Mouse (Mus musculus): Measurements from ENCODE around the gene Cep57. TPM values are rescaled to one million over a fixed set of nuclear protein-coding genes. Genes with fewer than 3 reads are reported as not detected.

Cep57 gene
- 41.2 and 43.5 TPM in 2 replicates for polyA plus RNA-seq (2015; fragmentation: Nextera tagmentation; extraction: Ambion mirVana)

DNA sequence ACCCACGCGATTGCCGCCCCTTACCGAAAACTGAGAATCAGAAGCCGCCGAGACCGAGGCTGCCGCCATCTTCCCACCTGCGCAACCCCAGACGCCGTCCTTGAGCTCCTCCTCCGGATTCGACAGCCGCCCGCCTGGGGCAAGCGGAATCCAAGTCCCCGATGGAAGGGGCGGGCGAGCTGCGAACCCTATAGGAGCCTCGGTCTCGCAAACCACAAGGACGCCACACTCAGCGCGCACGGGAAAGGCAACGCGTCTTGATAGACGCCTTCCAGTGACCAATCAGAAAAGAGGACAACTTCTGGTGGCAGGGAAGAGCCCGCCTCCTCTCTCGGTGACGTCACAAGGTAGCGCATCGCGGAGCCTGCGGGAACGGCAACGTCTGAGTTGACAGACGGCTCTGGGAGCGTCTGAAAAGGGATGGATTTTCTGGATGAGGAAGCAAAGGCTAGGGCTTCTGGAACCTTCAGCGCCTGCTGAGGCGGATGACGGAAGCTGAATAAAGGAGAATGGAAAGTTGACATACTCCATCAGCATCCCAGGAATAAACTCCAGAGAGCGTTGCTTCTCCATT lies at the start of gene Cep57:
Gene Cep57 (minus strand): TSS at position 276 of the 574 bp plus-strand sequence.
- WGBS: under 1% methylated on average over 44 of the region's 44 CpGs
- no peaks in the 10 kb centered on the region for H3K27me3 ChIP-seq (ENCODE audit: control insufficient read depth, insufficient read depth, low read length)
- H3K27ac ChIP-seq (ENCODE audit: low read length): peak within 1 kb of the TSS; percentile 99
- peak within 1 kb of the TSS; percentile 94 for H3K9ac ChIP-seq (ENCODE audit: low read length)
- H3K9me3 ChIP-seq (replicated peaks; ENCODE audit: control insufficient read depth, low read length): no peaks in the 10 kb centered on the region
- peak; percentile 93 for ATAC-seq (ENCODE audit: insufficient read depth, low FRiP score)
- H3K4me1 ChIP-seq (ENCODE audit: control insufficient read depth, insufficient read depth, low read length): peaks cover 13% of the 10 kb centered on the region
- H3K36me3 ChIP-seq (ENCODE audit: control insufficient read depth, insufficient read depth, low read length): peaks cover 10% of the 10 kb centered on the region; the same call in 1 of the 2 replicates
- peak within 1 kb of the TSS; percentile 90 for H3K4me2 ChIP-seq (ENCODE audit: low read depth, low read length)
- peak within 1 kb of the TSS; percentile 87 for H3K4me3 ChIP-seq (replicated peaks; ENCODE audit: low read length)

DNA sequence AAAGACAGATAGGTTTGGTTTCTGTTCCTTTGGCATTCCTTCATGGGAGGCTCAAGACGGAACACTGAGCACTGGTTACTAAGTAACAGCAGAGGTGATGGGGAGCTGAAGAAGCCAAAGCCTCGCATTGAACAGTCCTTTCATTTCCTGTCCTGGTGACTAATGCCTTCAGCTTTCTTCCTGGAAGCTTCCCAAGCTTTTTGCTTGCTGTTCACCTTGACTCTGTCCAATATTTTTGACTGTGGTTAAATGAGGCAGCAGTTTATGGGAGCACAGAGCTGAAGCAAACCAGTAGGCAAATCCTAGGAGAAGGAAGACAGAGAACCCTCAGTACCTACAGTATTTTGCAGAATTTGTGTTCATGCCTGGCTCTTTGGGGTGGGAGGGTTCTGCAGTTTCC lies 48.4 kb upstream of the Cep57 start:
- 33% methylated on average over 2 of the region's 2 CpGs for WGBS
- H3K4me3 ChIP-seq (replicated peaks; ENCODE audit: low read length): no peak overlapping the region

DNA sequence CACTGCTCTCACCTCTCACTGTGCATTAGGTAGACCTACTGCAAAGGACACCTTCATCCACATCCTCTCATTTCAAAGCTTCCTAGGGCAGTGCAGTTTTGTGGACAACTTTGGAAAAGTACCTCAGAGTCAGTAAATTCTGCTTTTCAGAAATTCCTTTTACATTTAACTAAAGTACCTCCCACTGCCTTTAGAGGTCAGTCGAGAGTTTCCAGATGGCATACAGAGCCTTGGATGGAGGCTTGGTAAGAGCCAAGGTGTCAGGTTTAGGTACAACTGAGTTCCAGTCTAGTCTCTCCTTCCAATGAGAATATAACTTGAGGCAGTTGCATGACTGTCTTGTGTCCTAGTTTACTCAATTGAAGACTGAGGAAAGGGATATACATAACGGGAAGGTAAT lies 47.5 kb upstream of the Cep57 start:
- ATAC-seq (ENCODE audit: insufficient read depth, low FRiP score): no peak
- Histone ChIP-seq H3K4me2 (ENCODE audit: low read depth, low read length) (no peak overlapping the region), H3K27ac (ENCODE audit: low read length) (no peak overlapping the region), H3K9me3 (replicated peaks; ENCODE audit: control insufficient read depth, low read length) (no peaks in the 10 kb centered on the region), H3K36me3 (ENCODE audit: control insufficient read depth, insufficient read depth, low read length) (no peaks in the 10 kb centered on the region), H3K4me3 (replicated peaks; ENCODE audit: low read length) (no peak overlapping the region), H3K9ac (ENCODE audit: low read length) (no peak overlapping the region), H3K27me3 (ENCODE audit: control insufficient read depth, insufficient read depth, low read length) (no peaks in the 10 kb centered on the region), H3K4me1 (ENCODE audit: control insufficient read depth, insufficient read depth, low read length) (no peaks in the 10 kb centered on the region)
- 41% methylated on average over 2 of the region's 2 CpGs for WGBS

More for the DNA sequence above, 48.4 kb upstream of the Cep57 start:
- no peak overlapping the region for H3K4me2 ChIP-seq (ENCODE audit: low read depth, low read length)
- ATAC-seq (ENCODE audit: insufficient read depth, low FRiP score): no peak
- H3K36me3 ChIP-seq (ENCODE audit: control insufficient read depth, insufficient read depth, low read length): no peaks in the 10 kb centered on the region
- no peak overlapping the region for H3K27ac ChIP-seq (ENCODE audit: low read length)
- H3K27me3 ChIP-seq (ENCODE audit: control insufficient read depth, insufficient read depth, low read length): no peaks in the 10 kb centered on the region
- no peaks in the 10 kb centered on the region for H3K4me1 ChIP-seq (ENCODE audit: control insufficient read depth, insufficient read depth, low read length)
- no peak overlapping the region for H3K9ac ChIP-seq (ENCODE audit: low read length)
- H3K9me3 ChIP-seq (replicated peaks; ENCODE audit: control insufficient read depth, low read length): no peaks in the 10 kb centered on the region

DNA sequence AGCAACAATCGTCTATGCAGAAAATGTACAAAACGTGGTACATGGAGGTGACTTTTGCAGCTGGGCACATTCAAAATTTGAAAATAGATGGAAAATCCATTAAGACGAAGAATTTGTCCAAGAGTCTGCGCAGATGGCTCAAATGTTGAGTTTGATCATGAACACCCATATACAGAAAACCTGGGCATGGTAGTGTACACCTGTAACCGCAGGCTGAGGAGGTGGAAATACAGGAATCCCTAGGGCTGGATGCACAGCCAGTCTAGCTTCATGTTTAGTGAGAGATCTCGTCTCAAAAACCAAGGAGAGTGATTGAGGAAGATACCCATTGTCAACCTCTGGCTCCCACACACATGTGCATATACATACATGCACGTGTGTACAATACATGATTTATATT lies 44.7 kb upstream of the Cep57 start:
- no peak overlapping the region for H3K9ac ChIP-seq (ENCODE audit: low read length)
- H3K4me2 ChIP-seq (ENCODE audit: low read depth, low read length): no peak overlapping the region
- H3K9me3 ChIP-seq (replicated peaks; ENCODE audit: control insufficient read depth, low read length): no peaks in the 10 kb centered on the region
- H3K4me3 ChIP-seq (replicated peaks; ENCODE audit: low read length): no peak overlapping the region
- WGBS: 83% methylated on average over 7 of the region's 7 CpGs
- H3K4me1 ChIP-seq (ENCODE audit: control insufficient read depth, insufficient read depth, low read length): no peaks in the 10 kb centered on the region
- no peak for ATAC-seq (ENCODE audit: insufficient read depth, low FRiP score)
- H3K27me3 ChIP-seq (ENCODE audit: control insufficient read depth, insufficient read depth, low read length): no peaks in the 10 kb centered on the region
- no peaks in the 10 kb centered on the region for H3K36me3 ChIP-seq (ENCODE audit: control insufficient read depth, insufficient read depth, low read length)
- H3K27ac ChIP-seq (ENCODE audit: low read length): no peak overlapping the region

DNA sequence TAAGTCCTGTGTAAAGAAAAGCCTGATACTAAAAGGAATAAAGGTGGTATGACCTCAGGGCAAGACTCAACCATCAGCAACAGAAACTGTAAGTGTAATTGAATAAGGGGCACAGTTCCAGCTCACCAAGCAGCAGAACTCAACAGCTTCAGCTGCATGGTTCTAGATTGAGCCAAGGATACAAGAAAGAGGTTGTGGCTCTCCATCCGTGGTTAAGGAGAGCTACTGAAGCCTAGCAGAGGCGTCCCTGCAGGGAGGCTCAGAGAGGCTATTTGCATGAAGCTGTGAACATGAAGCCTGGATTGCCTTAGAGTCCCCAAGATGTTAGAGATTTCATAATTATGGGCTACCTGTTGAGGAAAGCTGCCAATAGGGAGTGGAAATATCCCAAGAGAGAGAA lies 40.7 kb upstream of the Cep57 start:
- no peak overlapping the region for H3K4me2 ChIP-seq (ENCODE audit: low read depth, low read length)
- H3K27me3 ChIP-seq (ENCODE audit: control insufficient read depth, insufficient read depth, low read length): no peaks in the 10 kb centered on the region
- no peak overlapping the region for H3K4me3 ChIP-seq (replicated peaks; ENCODE audit: low read length)
- 66% methylated on average over 2 of the region's 2 CpGs for WGBS
- ATAC-seq (ENCODE audit: insufficient read depth, low FRiP score): no peak
- no peaks in the 10 kb centered on the region for H3K4me1 ChIP-seq (ENCODE audit: control insufficient read depth, insufficient read depth, low read length)
- H3K36me3 ChIP-seq (ENCODE audit: control insufficient read depth, insufficient read depth, low read length): no peaks in the 10 kb centered on the region
- no peaks in the 10 kb centered on the region for H3K9me3 ChIP-seq (replicated peaks; ENCODE audit: control insufficient read depth, low read length)
- no peak overlapping the region for H3K9ac ChIP-seq (ENCODE audit: low read length)
- no peak overlapping the region for H3K27ac ChIP-seq (ENCODE audit: low read length)

DNA sequence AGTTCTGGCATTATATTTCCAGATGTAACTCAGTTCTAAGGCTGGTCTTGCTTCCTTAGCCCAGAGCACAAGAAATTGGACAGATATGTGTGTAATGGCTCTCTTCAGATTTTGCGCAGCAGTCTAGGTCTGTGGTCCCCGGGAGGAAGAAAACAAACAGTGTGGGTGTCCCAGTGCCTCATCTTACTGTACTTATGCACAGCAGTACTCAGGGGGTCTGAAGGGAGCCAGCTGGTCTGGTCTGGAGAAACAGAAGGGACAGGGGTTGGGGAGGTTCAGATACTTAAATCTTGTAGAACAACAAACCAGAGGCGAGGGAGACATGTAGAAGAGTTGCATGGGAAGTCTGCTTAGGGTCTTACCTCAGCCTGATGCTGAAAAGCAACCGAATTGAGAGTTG lies 29.9 kb upstream of the Cep57 start:
- Histone ChIP-seq H3K36me3 (ENCODE audit: control insufficient read depth, insufficient read depth, low read length) (no peaks in the 10 kb centered on the region), H3K4me1 (ENCODE audit: control insufficient read depth, insufficient read depth, low read length) (no peaks in the 10 kb centered on the region), H3K9me3 (replicated peaks; ENCODE audit: control insufficient read depth, low read length) (no peaks in the 10 kb centered on the region), H3K9ac (ENCODE audit: low read length) (no peak overlapping the region), H3K4me2 (ENCODE audit: low read depth, low read length) (no peak overlapping the region), H3K4me3 (replicated peaks; ENCODE audit: low read length) (no peak overlapping the region), H3K27ac (ENCODE audit: low read length) (no peak overlapping the region), H3K27me3 (ENCODE audit: control insufficient read depth, insufficient read depth, low read length) (no peaks in the 10 kb centered on the region)
- no peak for ATAC-seq (ENCODE audit: insufficient read depth, low FRiP score)
- WGBS: 54% methylated on average over 4 of the region's 4 CpGs

DNA sequence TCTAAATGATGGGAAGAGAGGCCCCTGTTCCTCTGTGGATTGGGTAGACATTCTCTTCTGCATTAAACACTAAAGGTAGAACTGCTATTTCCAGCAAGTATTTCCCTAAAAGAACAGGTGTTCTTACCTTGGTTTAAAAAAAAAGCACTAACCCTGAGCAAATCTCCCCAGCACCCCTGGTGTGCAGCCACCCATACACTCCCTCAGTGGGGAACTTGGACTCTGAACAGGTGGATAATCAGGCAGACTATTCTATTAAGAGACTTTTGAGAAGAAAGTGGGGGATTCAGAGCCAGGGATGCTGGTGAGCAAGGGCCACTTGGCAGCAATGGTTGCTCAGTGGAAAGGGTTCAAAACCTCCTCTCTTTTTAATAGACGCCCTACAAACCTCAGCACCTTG lies 29.3 kb upstream of the Cep57 start:
- no peaks in the 10 kb centered on the region for H3K36me3 ChIP-seq (ENCODE audit: control insufficient read depth, insufficient read depth, low read length)
- no peak for ATAC-seq (ENCODE audit: insufficient read depth, low FRiP score)
- WGBS: 76% methylated on average over 1 of the region's 1 CpGs
- H3K27ac ChIP-seq (ENCODE audit: low read length): no peak overlapping the region
- no peaks in the 10 kb centered on the region for H3K4me1 ChIP-seq (ENCODE audit: control insufficient read depth, insufficient read depth, low read length)
- no peaks in the 10 kb centered on the region for H3K9me3 ChIP-seq (replicated peaks; ENCODE audit: control insufficient read depth, low read length)
- no peaks in the 10 kb centered on the region for H3K27me3 ChIP-seq (ENCODE audit: control insufficient read depth, insufficient read depth, low read length)
- no peak overlapping the region for H3K4me2 ChIP-seq (ENCODE audit: low read depth, low read length)
- H3K4me3 ChIP-seq (replicated peaks; ENCODE audit: low read length): no peak overlapping the region
- H3K9ac ChIP-seq (ENCODE audit: low read length): no peak overlapping the region

DNA sequence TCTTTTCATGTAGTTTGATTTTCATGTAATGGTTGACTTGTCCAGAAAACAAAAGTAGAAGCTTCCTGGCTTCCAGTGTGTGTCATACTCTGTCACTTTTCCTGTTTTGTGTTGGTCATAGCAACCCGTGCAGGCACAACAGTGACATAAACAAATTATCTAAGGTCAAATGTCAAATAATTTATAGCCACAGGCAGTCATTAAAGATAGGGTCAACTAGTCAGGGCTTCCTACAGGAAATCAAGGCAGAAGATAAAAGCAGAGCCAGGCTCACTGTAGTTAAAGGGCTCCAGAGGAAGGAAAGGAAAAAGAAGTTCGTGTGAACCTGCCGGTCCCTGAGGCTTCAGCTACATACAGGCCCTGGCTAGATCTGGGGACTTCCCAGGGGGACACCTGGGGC lies 27.0 kb upstream of the Cep57 start:
- H3K4me2 ChIP-seq (ENCODE audit: low read depth, low read length): no peak overlapping the region
- no peaks in the 10 kb centered on the region for H3K4me1 ChIP-seq (ENCODE audit: control insufficient read depth, insufficient read depth, low read length)
- no peaks in the 10 kb centered on the region for H3K36me3 ChIP-seq (ENCODE audit: control insufficient read depth, insufficient read depth, low read length)
- H3K9me3 ChIP-seq (replicated peaks; ENCODE audit: control insufficient read depth, low read length): no peaks in the 10 kb centered on the region
- H3K27me3 ChIP-seq (ENCODE audit: control insufficient read depth, insufficient read depth, low read length): no peaks in the 10 kb centered on the region
- H3K27ac ChIP-seq (ENCODE audit: low read length): no peak overlapping the region
- ATAC-seq (ENCODE audit: insufficient read depth, low FRiP score): no peak
- WGBS: 58% methylated on average over 3 of the region's 3 CpGs
- no peak overlapping the region for H3K9ac ChIP-seq (ENCODE audit: low read length)
- H3K4me3 ChIP-seq (replicated peaks; ENCODE audit: low read length): no peak overlapping the region

DNA sequence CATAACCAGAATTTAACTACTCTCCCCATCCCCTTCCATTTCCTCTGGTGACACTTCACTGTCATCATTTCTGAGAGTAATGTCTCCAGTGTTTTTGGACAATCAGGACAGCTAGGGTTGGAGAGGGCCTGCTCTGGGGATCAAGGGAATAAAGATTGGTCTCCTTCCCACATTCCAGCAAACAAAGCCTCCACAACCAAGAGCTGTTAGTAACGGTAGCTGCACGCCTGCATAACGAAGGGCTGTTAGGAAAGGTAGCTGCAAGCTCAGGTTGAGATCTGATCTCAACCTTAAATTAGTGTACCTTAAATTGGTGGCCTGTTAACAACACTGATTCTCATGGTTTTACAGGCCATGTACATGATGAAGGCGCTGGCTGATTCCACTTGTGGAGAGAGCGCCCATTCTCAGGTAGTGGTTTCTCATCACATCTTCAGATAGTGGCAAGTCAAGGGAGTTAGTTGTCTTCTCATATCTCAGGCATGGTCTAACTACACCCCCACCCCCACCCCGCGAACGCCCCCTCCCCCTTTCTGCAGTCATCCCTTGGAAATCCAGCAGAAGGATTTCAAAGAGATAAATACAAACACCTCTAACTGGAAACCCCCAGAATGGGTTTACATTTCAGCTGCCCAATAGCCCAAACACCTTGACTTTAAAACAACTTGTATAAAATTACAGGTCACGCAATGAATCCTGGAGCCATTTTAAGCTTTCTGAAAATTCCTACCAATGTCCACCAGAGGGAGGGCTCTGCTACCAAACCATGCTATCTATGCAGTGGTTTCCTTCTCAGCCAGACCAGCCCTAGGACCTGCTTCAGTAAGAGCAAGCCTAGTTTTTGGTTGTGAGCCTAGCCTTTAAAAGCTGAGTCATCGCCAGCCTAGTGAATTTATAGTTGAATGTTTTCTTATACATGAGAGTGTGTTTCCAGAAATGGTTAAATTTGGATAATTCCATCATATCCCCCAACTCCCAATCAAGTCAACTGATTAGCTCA lies 21.9 kb upstream of the Cep57 start:
- peaks cover 5% of the 10 kb centered on the region; the same call in 1 of the 2 replicates for H3K36me3 ChIP-seq (ENCODE audit: control insufficient read depth, insufficient read depth, low read length)
- peak; percentile 37; the same call in 1 of the 2 replicates for ATAC-seq (ENCODE audit: insufficient read depth, low FRiP score)

More for the DNA sequence above, 21.9 kb upstream of the Cep57 start:
- no peak overlapping the region for H3K9ac ChIP-seq (ENCODE audit: low read length)
- H3K4me3 ChIP-seq (replicated peaks; ENCODE audit: low read length): no peak overlapping the region
- H3K4me2 ChIP-seq (ENCODE audit: low read depth, low read length): no peak overlapping the region
- no peak overlapping the region for H3K27ac ChIP-seq (ENCODE audit: low read length)
- no peaks in the 10 kb centered on the region for H3K27me3 ChIP-seq (ENCODE audit: control insufficient read depth, insufficient read depth, low read length)
- no peaks in the 10 kb centered on the region for H3K4me1 ChIP-seq (ENCODE audit: control insufficient read depth, insufficient read depth, low read length)
- 74% methylated on average over 10 of the region's 10 CpGs for WGBS
- no peaks in the 10 kb centered on the region for H3K9me3 ChIP-seq (replicated peaks; ENCODE audit: control insufficient read depth, low read length)

Data from stomach, embryonic 16.5 days (tissue).